Mouse (Mus musculus) left cerebral cortex, adult 2 months (tissue): Measurements from ENCODE around the gene Gm3002. TPM values are rescaled to one million over a fixed set of nuclear protein-coding genes. Genes with fewer than 3 reads are reported as not detected.
"Not testable (repeated sequence)": the region's sequence is repeated elsewhere in the genome, so short reads cannot be mapped to it uniquely, and the experiment has no call there.

Source experiments
- DNase-seq, 2 experiments: peaks; one replicate each; pipeline ENCODE4 v3.0.0; 2021 to 2022; ENCODE audit warnings: low spot score in 2 of 2, mixed read lengths in 1 of 2; ENCODE audit errors: extremely low spot score in 1 of 2
- H3K27ac ChIP-seq: fragments of 200-600 bp; 2 replicates; pipeline ENCODE4 v1.8.1; 2022
- H3K4me3 ChIP-seq: fragments of 200-600 bp; 2 replicates; pipeline ENCODE4 v1.8.1; 2022
- intact Hi-C: fragments of 180-260 bp; cut with DNase I; formaldehyde crosslinking; loops from one replicate; pipeline ENCODE4 v1.15.1; 2025
- long read RNA-seq, 2 experiments: library from polyadenylated mRNA; stranded (forward); transcript quantifications; one replicate each; pipeline ENCODE4 v2.0.0; 2021; ENCODE audit warnings: borderline mapping rate in 2 of 2
- total RNA-seq, 2 experiments: library from RNA; stranded (reverse); gene quantifications; 2 replicates each; pipeline ENCODE4 v1.2.3; 2021

Gene Gm3002
- under 1 TPM; 0.61 to 0.65 TPM for total RNA-seq
- long read RNA-seq, experiment 1, partial matches to known transcripts, result 0 of 2 reads
- long read RNA-seq, experiment 1, other reads (novel, unspliced or antisense), result 2 of 2 reads
- long read RNA-seq, experiment 2, partial matches to known transcripts, result 1 of 3 reads
- long read RNA-seq, experiment 2, other reads (novel, unspliced or antisense), result 2 of 3 reads

DNA sequence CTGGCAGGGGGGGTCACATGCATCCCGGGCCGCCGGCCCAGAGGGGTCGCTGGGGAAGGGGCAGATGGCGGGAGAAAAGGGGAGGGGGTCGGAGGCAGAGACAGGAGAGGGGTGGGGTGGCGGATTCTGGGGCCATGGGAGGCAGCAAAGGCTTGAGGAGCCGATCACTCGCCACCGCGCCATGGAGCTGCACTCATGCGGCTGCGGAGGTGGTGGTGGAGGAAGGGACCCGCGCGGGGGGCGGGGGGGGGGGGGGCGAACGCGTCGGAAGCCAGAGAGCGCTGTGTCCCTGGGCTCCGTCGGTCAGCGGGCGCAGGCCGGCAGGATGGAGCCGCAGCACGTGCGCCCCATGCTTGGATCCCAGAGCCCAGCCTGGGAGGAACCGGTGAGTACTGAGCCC is at the start of gene Gm3002:
Gm3002 (plus strand) TSS at position 301 of the 400 bp plus-strand sequence.
- DNase-seq, intact Hi-C loops, H3K27ac ChIP-seq, H3K4me3 ChIP-seq: not testable (repeated sequence)

DNA sequence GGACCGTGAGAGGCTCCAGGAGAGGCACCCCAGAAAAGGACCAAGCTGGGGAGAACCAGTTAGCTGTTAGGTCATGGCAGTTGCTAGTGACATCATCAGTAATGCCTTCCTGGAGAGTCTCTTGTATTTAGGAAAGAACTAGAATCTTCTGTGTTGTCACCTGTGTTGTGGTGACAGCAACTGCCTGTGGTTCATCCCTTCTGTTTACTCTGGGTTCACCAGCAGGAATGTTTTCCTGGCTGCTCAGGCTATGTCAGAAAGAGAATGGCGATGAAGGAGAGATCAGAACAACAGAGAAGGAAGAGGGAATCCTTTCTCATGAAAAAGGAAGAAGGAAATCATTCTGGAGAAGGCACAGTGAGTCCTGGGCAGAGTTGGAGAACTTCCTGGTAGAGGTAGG is 36.1 kb downstream of the Gm3002 start, which contains the start of gene Gm3033:
Gm3033 (plus strand) TSS at position 301 of the 400 bp plus-strand sequence.
- H3K27ac ChIP-seq, H3K4me3 ChIP-seq, DNase-seq, intact Hi-C loops: not testable (repeated sequence)

DNA sequence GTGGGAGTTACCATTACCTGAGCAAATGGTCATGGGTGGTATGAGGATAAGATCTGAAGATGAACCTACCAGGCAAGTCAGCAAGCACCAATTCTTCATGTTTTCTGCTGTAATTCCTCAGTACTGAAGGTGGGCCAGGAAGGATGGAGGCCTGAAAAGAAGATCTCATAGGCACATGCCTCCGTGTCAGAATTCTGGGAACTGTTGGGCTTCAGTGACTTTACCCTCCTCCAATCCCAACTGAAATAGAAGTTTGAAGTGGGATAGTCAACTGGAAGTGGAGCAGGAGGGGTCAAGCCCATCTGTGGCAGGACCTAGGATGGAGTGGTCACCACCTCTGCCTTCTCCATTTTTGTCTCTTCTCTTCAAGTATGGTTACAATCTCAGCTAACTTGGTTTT is 74.0 kb downstream of the Gm3002 start, which contains the start of gene Gm2916:
Gm2916 (plus strand) TSS at position 301 of the 400 bp plus-strand sequence.
- intact Hi-C loops, H3K4me3 ChIP-seq, H3K27ac ChIP-seq, DNase-seq: not testable (repeated sequence)

DNA sequence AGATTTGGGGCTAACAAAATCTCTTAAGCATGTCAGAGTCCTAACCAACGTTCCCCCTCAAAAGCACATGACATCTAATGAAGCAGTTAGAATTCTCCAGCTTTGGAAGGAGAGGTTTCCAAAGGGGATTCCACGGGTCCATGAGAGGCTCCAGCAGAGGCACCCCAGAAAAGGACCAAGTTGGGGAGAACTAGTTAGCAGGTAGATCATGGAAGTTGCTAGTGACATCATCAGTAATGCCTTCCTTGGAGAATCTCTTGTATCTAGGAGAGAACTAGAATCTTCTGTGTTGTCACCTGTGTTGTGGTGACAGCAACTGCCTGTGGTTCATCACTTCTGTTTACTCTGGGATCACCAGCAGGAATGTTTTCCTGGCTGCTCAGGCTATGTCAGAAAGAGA is 121.6 kb downstream of the Gm3002 start, which contains the start of gene Gm3029:
Gm3029 (plus strand) TSS at position 301 of the 400 bp plus-strand sequence.
- H3K4me3 ChIP-seq, H3K27ac ChIP-seq, intact Hi-C loops, DNase-seq: not testable (repeated sequence)

DNA sequence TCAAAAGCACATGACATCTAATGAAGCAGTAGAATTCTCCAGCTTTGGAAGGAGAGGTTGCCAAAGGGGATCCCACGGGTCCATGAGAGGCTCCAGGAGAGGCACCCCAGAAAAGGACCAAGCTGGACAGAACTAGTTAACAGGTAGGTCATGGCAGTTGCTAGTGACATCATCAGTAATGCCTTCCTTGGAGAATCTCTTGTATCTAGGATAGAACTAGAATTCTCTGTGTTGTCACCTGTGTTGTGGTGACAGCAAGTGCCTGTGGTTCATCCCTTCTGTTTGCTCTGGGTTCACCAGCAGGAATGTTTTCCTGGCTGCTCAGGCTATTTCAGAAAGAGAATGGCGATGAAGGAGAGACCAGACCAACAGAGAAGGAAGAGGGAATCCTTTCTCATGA is 153.4 kb downstream of the Gm3002 start, which contains the start of gene Gm3095:
Gm3095 (plus strand) TSS at position 301 of the 400 bp plus-strand sequence.
- H3K27ac ChIP-seq, H3K4me3 ChIP-seq, DNase-seq, intact Hi-C loops: not testable (repeated sequence)

GRCm38 (mm10) chr14:3998094-3998493 is 188.2 kb downstream of the Gm3002 start, which contains the start of gene Gm3099:
Gm3099 (plus strand) TSS chr14:3998394.
- intact Hi-C loops, DNase-seq, H3K4me3 ChIP-seq, H3K27ac ChIP-seq: not testable (repeated sequence)

Other genes starting within 250 kb of the Gm3002 start
- not detected for gene Gm3012, start 175.6 kb upstream of the Gm3002 start, total RNA-seq
- gene Gm3020, start 158.0 kb upstream of the Gm3002 start, total RNA-seq, result 1 to 10 TPM; 1.9 to 2.5 TPM
- gene Gm3043, start 121.3 kb upstream of the Gm3002 start, total RNA-seq, result not detected
- gene Gm3033, start 36.2 kb downstream of the Gm3002 start, total RNA-seq, result under 1 TPM in 1 of 2 experiments, not detected in 1; 0.27 TPM
- gene Gm2916, start 74.1 kb downstream of the Gm3002 start, total RNA-seq, result not detected
- not detected for gene Gm3029, start 121.7 kb downstream of the Gm3002 start, total RNA-seq
- not detected for gene Gm3095, start 153.5 kb downstream of the Gm3002 start, total RNA-seq
- not detected for gene Gm3099, start 188.3 kb downstream of the Gm3002 start, total RNA-seq
- 1 to 10 TPM; 2.0 to 2.8 TPM for gene Gm5796, start 213.9 kb downstream of the Gm3002 start, total RNA-seq